Mouse (Mus musculus): Measurements from ENCODE around the gene Cxadr.
A peak's percentile ranks its signal among the peaks of the same experiment; 100 is the strongest.

GRCm38 (mm10) chr16:78346662-78347327 lies 45.5 kb downstream of the Cxadr start:
- 0 out of 2 replicates have a peak, but pooled peaks have one; percentile 26 for TF ChIP-seq CTCF (IDR thresholded peaks at IDR 0.05; ENCODE audit: low read depth)
- TF ChIP-seq EP300 (IDR thresholded peaks at IDR 0.05; ENCODE audit: low read depth): no peak
